Mouse (Mus musculus) bone marrow macrophage, adult 2 months (primary cell): ENCODE data around the gene Olfr1532-ps1.

ENCODE experiments used
- CTCF ChIP-seq: IDR thresholded peaks from 2 replicates; pipeline ENCODE4 v1.5.1; 2012; ENCODE audit warnings: low read depth, mild to moderate bottlenecking, low read length, moderate library complexity
- POLR2A ChIP-seq: IDR thresholded peaks from 2 replicates; pipeline ENCODE4 v1.6.1; 2012; ENCODE audit warnings: mild to moderate bottlenecking, low read depth, low read length, borderline replicate concordance

DNA sequence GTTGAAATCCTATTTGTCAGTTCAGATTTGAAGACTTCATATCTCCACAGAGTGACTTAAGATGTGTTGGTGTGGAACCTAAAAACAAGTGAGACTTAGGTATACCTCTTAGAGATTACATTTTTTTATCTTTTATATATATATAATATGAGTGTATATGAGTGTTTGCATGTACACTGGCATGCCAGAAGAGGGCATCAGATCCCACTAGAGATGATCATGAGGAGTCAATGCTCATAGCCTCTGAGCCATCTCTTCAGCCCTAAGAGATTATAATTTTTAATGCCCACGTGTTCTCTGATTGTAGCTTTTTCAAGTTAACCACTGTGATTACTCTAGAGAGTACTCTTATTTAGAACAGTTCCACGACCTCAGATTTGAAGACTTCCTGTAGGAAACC, at the start of gene Olfr1532-ps1:
- no peak for TF ChIP-seq CTCF
- TF ChIP-seq POLR2A, result no peak
